Mouse (Mus musculus): ENCODE results near the gene Prdx3. TPM values are rescaled to one million over a fixed set of nuclear protein-coding genes. Genes with fewer than 3 reads are reported as not detected.
"Not testable (repeated sequence)": the region's sequence is repeated elsewhere in the genome, so short reads cannot be mapped to it uniquely, and the experiment has no call there.

Gene Prdx3
- polyA plus RNA-seq, 1 experiment from 2014 or later: 116 TPM

GRCm38 (mm10) chr19:60891123-60891470 is 16.7 kb upstream of the Prdx3 start:
- Histone ChIP-seq H3K36me3 (no peaks in the 10 kb centered on the region), H3K27ac (0 out of 2 replicates have a peak overlapping the region, but pooled peaks have one; percentile 24), H3K27me3 (no peaks in the 10 kb centered on the region), H3K9me3 (no peaks in the 10 kb centered on the region), H3K4me1 (peaks cover 26% of the 10 kb centered on the region), H3K4me2 (peak overlapping the region; percentile 75), H3K9ac (peak overlapping the region; percentile 13; the same call in 1 of the 2 replicates), H3K4me3 (peak overlapping the region; percentile 72)
- 6% methylated on average over 4 of the region's 5 CpGs for WGBS
- ATAC-seq (ENCODE audit: borderline replicate concordance, extremely low read depth, low FRiP score, low TSS enrichment): no peak

- Histone ChIP-seq H3K36me3 (no peaks in the 10 kb centered on the region), H3K4me2 (peak overlapping the region; percentile 75), H3K9me3 (no peaks in the 10 kb centered on the region), H3K4me1 (peaks cover 26% of the 10 kb centered on the region), H3K27ac (peak overlapping the region; percentile 96), H3K4me3 (peak overlapping the region; percentile 72), H3K27me3 (no peaks in the 10 kb centered on the region), H3K9ac (peak overlapping the region; percentile 72)
- 2% methylated on average over 39 of the region's 41 CpGs for WGBS
- ATAC-seq (ENCODE audit: borderline replicate concordance, extremely low read depth, low FRiP score, low TSS enrichment): peak; percentile 23; the same call in 1 of the 2 replicates
Observed at GRCm38 (mm10) chr19:60890391-60891122, 16.2 kb upstream of the Prdx3 start.

- H3K4me2 ChIP-seq: peak within 1 kb of the TSS; percentile 75
- WGBS: under 1% methylated on average over 55 of the region's 55 CpGs
- H3K4me1 ChIP-seq: peaks cover 26% of the 10 kb centered on the region
Observed at GRCm38 (mm10) chr19:60889714-60890315, 15.5 kb upstream of the Prdx3 start, which contains the start of gene Grk5. Gene Grk5, plus strand, starts transcription at chr19:60889749.

GRCm38 (mm10) chr19:60889101-60889713 is 14.9 kb upstream of the Prdx3 start:
- Histone ChIP-seq H3K4me2 (peak overlapping the region; percentile 75), H3K27me3 (no peaks in the 10 kb centered on the region), H3K9me3 (no peaks in the 10 kb centered on the region), H3K27ac (peak overlapping the region; percentile 96), H3K4me1 (peaks cover 26% of the 10 kb centered on the region), H3K36me3 (no peaks in the 10 kb centered on the region), H3K9ac (peak overlapping the region; percentile 72), H3K4me3 (peak overlapping the region; percentile 72)
- peak; percentile 20; the same call in 1 of the 2 replicates for ATAC-seq (ENCODE audit: borderline replicate concordance, extremely low read depth, low FRiP score, low TSS enrichment)
- WGBS: 7% methylated on average over 17 of the region's 17 CpGs

More at GRCm38 (mm10) chr19:60889714-60890315, 15.5 kb upstream of the Prdx3 start, which contains the start of gene Grk5:
- H3K27ac ChIP-seq: peak within 1 kb of the TSS; percentile 96
- peak; percentile 98 for ATAC-seq (ENCODE audit: borderline replicate concordance, extremely low read depth, low FRiP score, low TSS enrichment)
- no peaks in the 10 kb centered on the region for H3K27me3 ChIP-seq
- H3K36me3 ChIP-seq: no peaks in the 10 kb centered on the region
- peak within 1 kb of the TSS; percentile 72 for H3K4me3 ChIP-seq
- no peaks in the 10 kb centered on the region for H3K9me3 ChIP-seq
- peak within 1 kb of the TSS; percentile 72 for H3K9ac ChIP-seq

GRCm38 (mm10) chr19:60887637-60888036 is 13.3 kb upstream of the Prdx3 start:
- H3K27ac ChIP-seq: no peak overlapping the region
- H3K27me3 ChIP-seq: no peaks in the 10 kb centered on the region
- H3K9ac ChIP-seq: no peak overlapping the region
- no peak overlapping the region for H3K4me2 ChIP-seq
- no peaks in the 10 kb centered on the region for H3K36me3 ChIP-seq
- H3K4me1 ChIP-seq: peaks cover 25% of the 10 kb centered on the region
- WGBS: 74% methylated on average over 2 of the region's 2 CpGs
- ATAC-seq (ENCODE audit: borderline replicate concordance, extremely low read depth, low FRiP score, low TSS enrichment): no peak
- H3K9me3 ChIP-seq: no peaks in the 10 kb centered on the region
- no peak overlapping the region for H3K4me3 ChIP-seq

GRCm38 (mm10) chr19:60883129-60883528 is 8.8 kb upstream of the Prdx3 start:
- H3K4me1 ChIP-seq: no peaks in the 10 kb centered on the region
- H3K27me3 ChIP-seq: no peaks in the 10 kb centered on the region
- H3K36me3 ChIP-seq: no peaks in the 10 kb centered on the region
- no peaks in the 10 kb centered on the region for H3K9me3 ChIP-seq
- no peak overlapping the region for H3K4me3 ChIP-seq
- H3K4me2 ChIP-seq: no peak overlapping the region
- ATAC-seq (ENCODE audit: borderline replicate concordance, extremely low read depth, low FRiP score, low TSS enrichment): no peak
- H3K27ac ChIP-seq: no peak overlapping the region
- no peak overlapping the region for H3K9ac ChIP-seq
- WGBS: 8% methylated on average over 3 of the region's 3 CpGs

- peak overlapping the region; percentile 66 for H3K4me3 ChIP-seq
- WGBS: 10% methylated on average over 4 of the region's 4 CpGs
- peak overlapping the region; percentile 73 for H3K27ac ChIP-seq
- H3K36me3 ChIP-seq: peaks cover 12% of the 10 kb centered on the region
- peaks cover 14% of the 10 kb centered on the region for H3K4me1 ChIP-seq
- H3K27me3 ChIP-seq: no peaks in the 10 kb centered on the region
- no peaks in the 10 kb centered on the region for H3K9me3 ChIP-seq
- H3K9ac ChIP-seq: peak overlapping the region; percentile 66
- ATAC-seq (ENCODE audit: borderline replicate concordance, extremely low read depth, low FRiP score, low TSS enrichment): no peak
- peak overlapping the region; percentile 63 for H3K4me2 ChIP-seq
Observed at GRCm38 (mm10) chr19:60873501-60873900, 855 bp downstream of the Prdx3 start.

GRCm38 (mm10) chr19:60872272-60872671 is 2.1 kb downstream of the Prdx3 start:
- no peaks in the 10 kb centered on the region for H3K27me3 ChIP-seq
- H3K4me1 ChIP-seq: peaks cover 14% of the 10 kb centered on the region
- 18% methylated on average over 1 of the region's 1 CpGs for WGBS
- no peak overlapping the region for H3K9ac ChIP-seq
- no peaks in the 10 kb centered on the region for H3K9me3 ChIP-seq
- no peak overlapping the region for H3K4me2 ChIP-seq
- H3K27ac ChIP-seq: no peak overlapping the region
- ATAC-seq (ENCODE audit: borderline replicate concordance, extremely low read depth, low FRiP score, low TSS enrichment): no peak
- no peak overlapping the region for H3K4me3 ChIP-seq
- peaks cover 21% of the 10 kb centered on the region for H3K36me3 ChIP-seq

GRCm38 (mm10) chr19:60871366-60871765 is 3.0 kb downstream of the Prdx3 start:
- no peak overlapping the region for H3K9ac ChIP-seq
- H3K4me1 ChIP-seq: peaks cover 14% of the 10 kb centered on the region
- no peak for ATAC-seq (ENCODE audit: borderline replicate concordance, extremely low read depth, low FRiP score, low TSS enrichment)
- H3K9me3 ChIP-seq: no peaks in the 10 kb centered on the region
- no peak overlapping the region for H3K4me2 ChIP-seq
- peaks cover 27% of the 10 kb centered on the region for H3K36me3 ChIP-seq
- 89% methylated on average over 5 of the region's 5 CpGs for WGBS
- no peaks in the 10 kb centered on the region for H3K27me3 ChIP-seq
- H3K4me3 ChIP-seq: no peak overlapping the region
- H3K27ac ChIP-seq: no peak overlapping the region

GRCm38 (mm10) chr19:60870489-60870888 is 3.9 kb downstream of the Prdx3 start:
- Histone ChIP-seq H3K4me1 (peaks cover 14% of the 10 kb centered on the region), H3K27me3 (no peaks in the 10 kb centered on the region), H3K36me3 (peaks cover 30% of the 10 kb centered on the region), H3K9ac (no peak overlapping the region), H3K27ac (no peak overlapping the region), H3K4me3 (no peak overlapping the region), H3K4me2 (no peak overlapping the region), H3K9me3 (no peaks in the 10 kb centered on the region)
- no peak for ATAC-seq (ENCODE audit: borderline replicate concordance, extremely low read depth, low FRiP score, low TSS enrichment)
- WGBS: 88% methylated on average over 1 of the region's 1 CpGs

GRCm38 (mm10) chr19:60866169-60866568 is 8.2 kb downstream of the Prdx3 start:
- not testable (repeated sequence) for H3K9me3 ChIP-seq; H3K9ac ChIP-seq; H3K27me3 ChIP-seq; H3K4me3 ChIP-seq; H3K4me1 ChIP-seq; H3K4me2 ChIP-seq; H3K27ac ChIP-seq; ATAC-seq (ENCODE audit: borderline replicate concordance, extremely low read depth, low FRiP score, low TSS enrichment)
- H3K36me3 ChIP-seq: peaks cover 51% of the 10 kb centered on the region
- WGBS: 90% methylated on average over 4 of the region's 4 CpGs

All from lung, embryonic 15.5 days (tissue).